10 mouse cellular contexts compared by ENCODE assay signal in genomic region chr1:186223417-186223816, GRCm38 (mm10).
A peak's percentile ranks its signal among the peaks of the same experiment; 100 is the strongest.
DNase-seq lines count a peak whose midpoint lies in the region; ATAC-seq and TF ChIP-seq lines count a peak whose summit lies in the region.
"Had no signal": no experiment of that assay in that cellular context is flagged by ENCODE, and none has a peak within 500 bp of the region (broad histone marks: within the 10 kb centered on the region; RNA-seq: fewer than 3 reads in every experiment).

No protein-coding gene starts in this region.

- no peak overlapping the region for H3K4me2 ChIP-seq in forebrain, embryonic 11.5 days (ENCODE audit: low read depth, low read length, severe bottlenecking)
- H3K4me2 ChIP-seq in forebrain, embryonic 15.5 days (replicated peaks) = no peak overlapping the region
- no peak overlapping the region for H3K4me2 ChIP-seq in lung, embryonic 15.5 days
- H3K4me2 ChIP-seq in hindbrain, embryonic 14.5 days (replicated peaks) = no peak overlapping the region
- H3K4me2 ChIP-seq in stomach, embryonic 15.5 days = no peak overlapping the region
- H3K4me2 ChIP-seq: liver, embryonic 13.5 days had no signal

- no peaks in the 10 kb centered on the region for H3K36me3 ChIP-seq in forebrain, embryonic 11.5 days (ENCODE audit: control insufficient read depth, insufficient read depth, low read length)
- no peaks in the 10 kb centered on the region for H3K36me3 ChIP-seq in forebrain, embryonic 15.5 days
- H3K36me3 ChIP-seq in lung, embryonic 15.5 days = no peaks in the 10 kb centered on the region
- H3K36me3 ChIP-seq in hindbrain, embryonic 14.5 days (replicated peaks; ENCODE audit: control insufficient read depth, insufficient read depth) = no peaks in the 10 kb centered on the region
- H3K36me3 ChIP-seq in stomach, embryonic 15.5 days = no peaks in the 10 kb centered on the region
- H3K36me3 ChIP-seq: liver, embryonic 13.5 days had no signal

- TF ChIP-seq POLR2A in lung, adult 2 months (IDR thresholded peaks at IDR 0.05; ENCODE audit: borderline replicate concordance, extremely low read depth, low read depth, low read length) = no peak

- no peak overlapping the region for H3K4me3 ChIP-seq in forebrain, embryonic 11.5 days (ENCODE audit: low read depth, low read length)
- no peak overlapping the region for H3K4me3 ChIP-seq in forebrain, embryonic 15.5 days
- no peak overlapping the region for H3K4me3 ChIP-seq in lung, embryonic 15.5 days
- H3K4me3 ChIP-seq in lung, adult 2 months (replicated peaks; ENCODE audit: extremely low read depth, low read depth, low read length) = no peak overlapping the region
- H3K4me3 ChIP-seq in hindbrain, embryonic 14.5 days (replicated peaks; ENCODE audit: low read length) = no peak overlapping the region
- no peak overlapping the region for H3K4me3 ChIP-seq in stomach, embryonic 15.5 days (replicated peaks)
- H3K4me3 ChIP-seq: liver, embryonic 13.5 days had no signal

- no peak overlapping the region for H3K27ac ChIP-seq in forebrain, embryonic 11.5 days (ENCODE audit: low read depth, low read length)
- no peak overlapping the region for H3K27ac ChIP-seq in forebrain, embryonic 15.5 days (replicated peaks)
- H3K27ac ChIP-seq in lung, embryonic 15.5 days = peak overlapping the region; percentile 57
- H3K27ac ChIP-seq in hindbrain, embryonic 14.5 days = 0 out of 2 replicates have a peak overlapping the region, but pooled peaks have one; percentile 0
- peak overlapping the region; percentile 26; the same call in 1 of the 2 replicates for H3K27ac ChIP-seq in stomach, embryonic 15.5 days
- H3K27ac ChIP-seq: liver, embryonic 13.5 days had no signal

- TF ChIP-seq CTCF in lung, adult 2 months (IDR thresholded peaks at IDR 0.05; ENCODE audit: insufficient read depth, low read length) = no peak

- no peaks in the 10 kb centered on the region for H3K27me3 ChIP-seq in forebrain, embryonic 11.5 days (ENCODE audit: control insufficient read depth, insufficient read depth, low read length)
- no peaks in the 10 kb centered on the region for H3K27me3 ChIP-seq in forebrain, embryonic 15.5 days
- H3K27me3 ChIP-seq in lung, embryonic 15.5 days = no peaks in the 10 kb centered on the region
- no peaks in the 10 kb centered on the region for H3K27me3 ChIP-seq in hindbrain, embryonic 14.5 days (ENCODE audit: control insufficient read depth, insufficient read depth, low read length)
- no peaks in the 10 kb centered on the region for H3K27me3 ChIP-seq in stomach, embryonic 15.5 days (replicated peaks)
- H3K27me3 ChIP-seq: liver, embryonic 13.5 days; Patski had no signal

- no peaks in the 10 kb centered on the region for H3K9me3 ChIP-seq in forebrain, embryonic 11.5 days (ENCODE audit: control insufficient read depth, low read length)
- H3K9me3 ChIP-seq in forebrain, embryonic 15.5 days = no peaks in the 10 kb centered on the region
- no peaks in the 10 kb centered on the region for H3K9me3 ChIP-seq in lung, embryonic 15.5 days
- H3K9me3 ChIP-seq in hindbrain, embryonic 14.5 days (ENCODE audit: control insufficient read depth, low read length) = no peaks in the 10 kb centered on the region
- H3K9me3 ChIP-seq in stomach, embryonic 15.5 days = no peaks in the 10 kb centered on the region
- H3K9me3 ChIP-seq: liver, embryonic 13.5 days had no signal

- 0 out of 2 replicates have a peak, but pooled peaks cover 2% of the 10 kb centered on the region for H3K4me1 ChIP-seq in forebrain, embryonic 11.5 days (replicated peaks; ENCODE audit: control insufficient read depth, insufficient read depth, low read length)
- no peaks in the 10 kb centered on the region for H3K4me1 ChIP-seq in forebrain, embryonic 15.5 days
- H3K4me1 ChIP-seq in lung, embryonic 15.5 days = peaks cover 13% of the 10 kb centered on the region
- H3K4me1 ChIP-seq in lung, adult 2 months (ENCODE audit: control insufficient read depth, insufficient read depth, low read length) = peaks cover 3% of the 10 kb centered on the region
- H3K4me1 ChIP-seq in hindbrain, embryonic 14.5 days (replicated peaks; ENCODE audit: control insufficient read depth, insufficient read depth, low read length) = no peaks in the 10 kb centered on the region
- 0 out of 2 replicates have a peak, but pooled peaks cover 8% of the 10 kb centered on the region for H3K4me1 ChIP-seq in stomach, embryonic 15.5 days
- H3K4me1 ChIP-seq: liver, embryonic 13.5 days had no signal

- 0 out of 2 replicates have a peak, but pooled peaks have one; percentile 46 for ATAC-seq in forebrain, embryonic 11.5 days (replicated peaks; ENCODE audit: low FRiP score)
- no peak for ATAC-seq in forebrain, embryonic 15.5 days (replicated peaks)
- no peak; the same call in 1 of the 2 replicates for ATAC-seq in lung, embryonic 15.5 days (ENCODE audit: borderline replicate concordance, extremely low read depth, low FRiP score, low TSS enrichment)
- no peak for ATAC-seq in hindbrain, embryonic 14.5 days (ENCODE audit: low FRiP score)
- ATAC-seq in stomach, embryonic 15.5 days (ENCODE audit: insufficient read depth, low FRiP score, low read depth) = no peak
- no peak for ATAC-seq in granulocyte monocyte progenitor cell, adult 5-6 weeks (replicated peaks; ENCODE audit: poor library complexity, severe bottlenecking)
- ATAC-seq: Patski had no signal

- no peak for DNase-seq in forebrain, embryonic 11.5 days (ENCODE audit: low spot score)
- DNase-seq in lung, adult 2 months = no peak
- DNase-seq in hindbrain, embryonic 14.5 days (ENCODE audit: low spot score) = no peak
- no peak for DNase-seq in left cerebral cortex, postnatal 14 days (ENCODE audit: low spot score in 2 of 2)
- DNase-seq: liver, embryonic 13.5 days had no signal

- 49% methylated on average over 7 of the region's 7 CpGs for WGBS in forebrain, embryonic 11.5 days
- WGBS in forebrain, embryonic 15.5 days = 52% methylated on average over 7 of the region's 7 CpGs
- 42% methylated on average over 7 of the region's 7 CpGs for WGBS in lung, embryonic 15.5 days
- 60% methylated on average over 7 of the region's 7 CpGs for WGBS in lung, adult 2 months
- WGBS in hindbrain, embryonic 14.5 days = 21% methylated on average over 7 of the region's 7 CpGs
- 44% methylated on average over 7 of the region's 7 CpGs for WGBS in stomach, embryonic 15.5 days

- no peak overlapping the region for H3K9ac ChIP-seq in forebrain, embryonic 11.5 days (ENCODE audit: low read length)
- no peak overlapping the region for H3K9ac ChIP-seq in forebrain, embryonic 15.5 days (replicated peaks)
- H3K9ac ChIP-seq in lung, embryonic 15.5 days = no peak overlapping the region
- H3K9ac ChIP-seq in hindbrain, embryonic 14.5 days = no peak overlapping the region
- H3K9ac ChIP-seq in stomach, embryonic 15.5 days = no peak overlapping the region
- H3K9ac ChIP-seq: liver, embryonic 13.5 days had no signal

- intact Hi-C loops in left cerebral cortex, postnatal 14 days (cut with DNase I) = no loop called here

Comparison
In these comparisons a context has a peak if more than half of its experiments do, and no peak if none do; other contexts are left out.
1. H3K27ac ChIP-seq: peak in lung, embryonic 15.5 days (single experiment), hindbrain, embryonic 14.5 days (single experiment) and stomach, embryonic 15.5 days (single experiment); none in forebrain, embryonic 11.5 days (single experiment) and forebrain, embryonic 15.5 days (single experiment).